Mouse (Mus musculus) embryonic facial prominence, embryonic 11.5 days (tissue): ENCODE measurements around the gene Hamp. TPM values are rescaled to one million over a fixed set of nuclear protein-coding genes. Genes with fewer than 3 reads are reported as not detected.

Experiments used
- polyA plus RNA-seq: library from polyadenylated mRNA; unstranded; fragments of >200 nt; fragmentation: Nextera tagmentation; extraction: Ambion mirVana; gene quantifications from 2 replicates; pipeline ENCODE4 v1.2.1, GENCODE M21; 2014

The Hamp gene
- polyA plus RNA-seq, 1 experiment from 2014 or later = not detected

Other genes with a start within 250 kb of the Hamp start
- not detected in 2 replicates for gene 2200002J24Rik, start 245.1 kb downstream of the Hamp start, polyA plus RNA-seq
- gene Atp4a, start 231.8 kb downstream of the Hamp start, polyA plus RNA-seq = 0.26 TPM in 1 of 2 replicates, not detected in the other
- gene Tmem147, start 214.5 kb downstream of the Hamp start, polyA plus RNA-seq = 129 and 145 TPM in 2 replicates
- 0.24 TPM in 1 of 2 replicates, not detected in the other for gene Gapdhs, start 200.4 kb downstream of the Hamp start, polyA plus RNA-seq
- 1.0 and 2.0 TPM in 2 replicates for gene Sbsn, start 192.6 kb downstream of the Hamp start, polyA plus RNA-seq
- gene Dmkn, start 180.3 kb downstream of the Hamp start, polyA plus RNA-seq = not detected in 2 replicates
- gene Krtdap, start 156.1 kb downstream of the Hamp start, polyA plus RNA-seq = not detected in 2 replicates
- not detected in 2 replicates for gene Ffar2, start 120.3 kb downstream of the Hamp start, polyA plus RNA-seq
- gene Ffar3, start 87.9 kb downstream of the Hamp start, polyA plus RNA-seq = not detected in 2 replicates
- gene Ffar1, start 82.5 kb downstream of the Hamp start, polyA plus RNA-seq = not detected in 2 replicates
- not detected in 2 replicates for gene Cd22, start 63.7 kb downstream of the Hamp start, polyA plus RNA-seq
- gene Mag, start 29.2 kb downstream of the Hamp start, polyA plus RNA-seq = 0.17 and 0.42 TPM in 2 replicates
- not detected in 2 replicates for gene Hamp2, start 19.4 kb downstream of the Hamp start, polyA plus RNA-seq
- 21.9 and 25.9 TPM in 2 replicates for gene Usf2, start 12.8 kb upstream of the Hamp start, polyA plus RNA-seq
- gene Lsr, start 29.4 kb upstream of the Hamp start, polyA plus RNA-seq = 18.9 and 20.5 TPM in 2 replicates
- gene Fam187b, start 29.8 kb upstream of the Hamp start, polyA plus RNA-seq = 1.6 and 1.8 TPM in 2 replicates
- gene Fxyd5, start 98.4 kb upstream of the Hamp start, polyA plus RNA-seq = 10.3 and 12.5 TPM in 2 replicates
- gene Fxyd7, start 107.4 kb upstream of the Hamp start, polyA plus RNA-seq = 8.7 and 11.2 TPM in 2 replicates
- 11.8 and 12.0 TPM in 2 replicates for gene Fxyd1, start 113.2 kb upstream of the Hamp start, polyA plus RNA-seq
- 1.2 and 1.5 TPM in 2 replicates for gene Lgi4, start 115.3 kb upstream of the Hamp start, polyA plus RNA-seq
- gene Fxyd3, start 132.7 kb upstream of the Hamp start, polyA plus RNA-seq = 11.8 TPM in 2 replicates
- 2.2 and 3.6 TPM in 2 replicates for gene Hpn, start 171.3 kb upstream of the Hamp start, polyA plus RNA-seq
- 0.81 and 0.96 TPM in 2 replicates for gene Scn1b, start 183.0 kb upstream of the Hamp start, polyA plus RNA-seq
- 76.7 and 76.8 TPM in 2 replicates for gene Gramd1a, start 211.9 kb upstream of the Hamp start, polyA plus RNA-seq